Mouse (Mus musculus) kidney, adult 18-20 months (tissue): ENCODE measurements at regions not wholly inside any gene's neighbourhood (a gene's known extent, or its start where the extent isn't known, plus 50 kb on each side); places are given as distances from the start of the nearest gene placed in this dataset.

Source experiments
- DNase-seq: peaks from one replicate; pipeline ENCODE4 v3.0.0; 2021

GRCm38 (mm10) chr10:37206986-37207385, 68.3 kb upstream of the Marcks start:
- DNase-seq: no peak

GRCm38 (mm10) chr10:37206546-37206945, 67.8 kb upstream of the Marcks start:
- DNase-seq: no peak

- DNase-seq: no peak
Measured at GRCm38 (mm10) chr10:37203709-37204108, 65.0 kb upstream of the Marcks start.

- DNase-seq: no peak
Measured at GRCm38 (mm10) chr10:37194798-37195453, 56.2 kb upstream of the Marcks start.

- DNase-seq: peak; percentile 5
Measured at GRCm38 (mm10) chr10:37194131-37194797, 55.5 kb upstream of the Marcks start.

GRCm38 (mm10) chr10:37192661-37193060, 53.9 kb upstream of the Marcks start:
- DNase-seq: no peak

GRCm38 (mm10) chr10:37190092-37190491, 51.4 kb upstream of the Marcks start:
- DNase-seq: no peak
